Mouse (Mus musculus): ENCODE results near the gene Rps21. TPM values are rescaled to one million over a fixed set of nuclear protein-coding genes. Genes with fewer than 3 reads are reported as not detected.
A peak's percentile ranks its signal among the peaks of the same experiment; 100 is the strongest.

Gene Rps21
- polyA plus RNA-seq, 1 experiment from 2014 or later: 478 TPM

GRCm38 (mm10) chr2:180218241-180218640 is 38.9 kb upstream of the Rps21 start:
- Histone ChIP-seq H3K4me3 (ENCODE audit: low read depth, low read length) (no peak overlapping the region), H3K9ac (ENCODE audit: low read length) (no peak overlapping the region), H3K27ac (ENCODE audit: low read depth, low read length) (no peak overlapping the region), H3K4me2 (ENCODE audit: low read depth) (no peak overlapping the region), H3K36me3 (ENCODE audit: control insufficient read depth, insufficient read depth, low read length) (no peaks in the 10 kb centered on the region), H3K4me1 (ENCODE audit: control insufficient read depth, insufficient read depth, low read length) (no peaks in the 10 kb centered on the region; the same call in 1 of the 2 replicates), H3K9me3 (ENCODE audit: control insufficient read depth, low read length) (no peaks in the 10 kb centered on the region), H3K27me3 (ENCODE audit: control insufficient read depth, insufficient read depth, low read length) (no peaks in the 10 kb centered on the region)
- WGBS: 75% methylated on average over 3 of the region's 3 CpGs
- ATAC-seq (ENCODE audit: insufficient read depth, low FRiP score, low TSS enrichment): no peak
- DNase-seq (ENCODE audit: low spot score): no peak

DNA sequence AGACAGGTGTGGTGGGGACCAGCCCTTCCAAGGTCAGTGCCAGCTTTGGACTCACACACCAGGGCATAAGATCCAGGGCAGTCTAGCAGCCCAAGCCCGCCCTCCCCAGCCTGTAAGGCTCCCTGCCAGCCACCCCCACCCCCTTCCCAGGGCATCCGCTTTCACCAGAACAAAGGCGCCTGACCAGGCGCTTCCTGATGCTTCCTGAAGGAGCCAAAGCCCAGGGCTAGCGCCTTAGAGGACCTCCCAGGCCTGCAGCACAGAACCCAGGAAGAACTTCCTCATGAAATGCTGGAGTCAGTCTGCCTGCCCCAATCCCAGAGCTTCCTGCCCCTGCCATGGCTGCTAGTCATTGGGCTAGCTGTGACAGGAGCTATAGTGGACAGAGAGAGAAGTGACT is 38.5 kb upstream of the Rps21 start:
- Histone ChIP-seq H3K4me3 (ENCODE audit: low read depth, low read length) (no peak overlapping the region), H3K4me2 (ENCODE audit: low read depth) (no peak overlapping the region), H3K27ac (ENCODE audit: low read depth, low read length) (no peak overlapping the region), H3K9me3 (ENCODE audit: control insufficient read depth, low read length) (no peaks in the 10 kb centered on the region), H3K9ac (ENCODE audit: low read length) (no peak overlapping the region; the same call in 1 of the 2 replicates), H3K27me3 (ENCODE audit: control insufficient read depth, insufficient read depth, low read length) (0 out of 2 replicates have a peak, but pooled peaks cover 2% of the 10 kb centered on the region), H3K4me1 (ENCODE audit: control insufficient read depth, insufficient read depth, low read length) (no peaks in the 10 kb centered on the region; the same call in 1 of the 2 replicates), H3K36me3 (ENCODE audit: control insufficient read depth, insufficient read depth, low read length) (no peaks in the 10 kb centered on the region)
- no peak for DNase-seq (ENCODE audit: low spot score)
- no peak for ATAC-seq (ENCODE audit: insufficient read depth, low FRiP score, low TSS enrichment)
- 46% methylated on average over 5 of the region's 5 CpGs for WGBS

DNA sequence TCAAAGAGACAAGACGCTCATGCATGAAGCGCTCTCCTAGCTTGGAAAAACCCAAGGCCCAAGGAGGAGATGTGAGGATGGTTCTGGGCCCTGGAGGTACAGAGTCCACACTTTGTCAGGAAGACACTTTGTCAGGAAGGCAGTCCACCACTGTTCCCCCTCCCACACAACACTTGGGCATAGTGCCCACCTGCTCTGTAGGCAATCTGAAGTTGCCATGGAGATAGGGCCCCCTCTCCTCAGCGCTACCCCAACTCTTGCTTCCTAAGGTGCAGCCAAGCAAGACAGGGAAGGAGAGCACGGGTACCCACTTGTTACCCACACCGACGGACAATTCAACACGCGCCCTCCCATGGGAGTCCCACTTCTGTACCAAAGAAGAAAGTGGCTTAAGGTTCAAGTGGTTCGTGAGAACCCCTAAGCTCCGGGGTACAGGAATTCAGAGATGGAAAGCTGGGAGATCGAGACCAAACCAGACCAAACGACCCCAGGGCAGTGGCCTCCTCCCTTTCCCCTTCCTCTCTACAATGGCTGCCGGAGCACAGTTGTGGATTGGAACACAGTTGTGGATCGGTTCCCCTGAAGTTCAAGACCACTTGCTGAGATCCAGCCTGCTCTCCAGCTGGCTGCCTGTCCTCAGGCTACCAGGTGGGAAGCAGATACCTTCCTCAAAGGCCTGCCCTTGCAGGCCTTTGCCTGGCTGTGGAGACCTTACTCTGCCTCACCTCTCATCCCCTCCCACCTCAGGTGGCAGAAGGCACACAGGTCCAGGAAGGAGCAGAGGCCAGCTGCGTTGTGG is 37.8 kb upstream of the Rps21 start:
- ATAC-seq (ENCODE audit: insufficient read depth, low FRiP score, low TSS enrichment) (no peak), DNase-seq (ENCODE audit: low spot score) (no peak)
- Histone ChIP-seq H3K27ac (ENCODE audit: low read depth, low read length) (no peak overlapping the region), H3K9me3 (ENCODE audit: control insufficient read depth, low read length) (no peaks in the 10 kb centered on the region), H3K27me3 (ENCODE audit: control insufficient read depth, insufficient read depth, low read length) (peaks cover 4% of the 10 kb centered on the region; the same call in 1 of the 2 replicates), H3K36me3 (ENCODE audit: control insufficient read depth, insufficient read depth, low read length) (no peaks in the 10 kb centered on the region), H3K4me1 (ENCODE audit: control insufficient read depth, insufficient read depth, low read length) (no peaks in the 10 kb centered on the region; the same call in 1 of the 2 replicates), H3K9ac (ENCODE audit: low read length) (no peak overlapping the region; the same call in 1 of the 2 replicates), H3K4me2 (ENCODE audit: low read depth) (no peak overlapping the region), H3K4me3 (ENCODE audit: low read depth, low read length) (no peak overlapping the region)
- 83% methylated on average over 15 of the region's 15 CpGs for WGBS

- 81% methylated on average over 9 of the region's 9 CpGs for WGBS
- no peak overlapping the region for H3K9ac ChIP-seq (ENCODE audit: low read length)
- H3K27ac ChIP-seq (ENCODE audit: low read depth, low read length): no peak overlapping the region
- DNase-seq (ENCODE audit: low spot score) (no peak), ATAC-seq (ENCODE audit: insufficient read depth, low FRiP score, low TSS enrichment) (no peak)
- H3K4me2 ChIP-seq (ENCODE audit: low read depth): no peak overlapping the region
- H3K9me3 ChIP-seq (ENCODE audit: control insufficient read depth, low read length): no peaks in the 10 kb centered on the region
- peaks cover 6% of the 10 kb centered on the region; the same call in 1 of the 2 replicates for H3K4me1 ChIP-seq (ENCODE audit: control insufficient read depth, insufficient read depth, low read length)
- no peaks in the 10 kb centered on the region for H3K36me3 ChIP-seq (ENCODE audit: control insufficient read depth, insufficient read depth, low read length)
- H3K4me3 ChIP-seq (ENCODE audit: low read depth, low read length): no peak overlapping the region
- peaks cover 12% of the 10 kb centered on the region for H3K27me3 ChIP-seq (ENCODE audit: control insufficient read depth, insufficient read depth, low read length)
Observed at GRCm38 (mm10) chr2:180220165-180220564, 37.0 kb upstream of the Rps21 start.

- WGBS: 93% methylated on average over 9 of the region's 9 CpGs
- peaks cover 17% of the 10 kb centered on the region for H3K27me3 ChIP-seq (ENCODE audit: control insufficient read depth, insufficient read depth, low read length)
- H3K27ac ChIP-seq (ENCODE audit: low read depth, low read length): no peak overlapping the region
- DNase-seq (ENCODE audit: low spot score) (no peak), ATAC-seq (ENCODE audit: insufficient read depth, low FRiP score, low TSS enrichment) (no peak)
- H3K36me3 ChIP-seq (ENCODE audit: control insufficient read depth, insufficient read depth, low read length): no peaks in the 10 kb centered on the region
- no peak overlapping the region for H3K9ac ChIP-seq (ENCODE audit: low read length)
- H3K4me1 ChIP-seq (ENCODE audit: control insufficient read depth, insufficient read depth, low read length): peaks cover 13% of the 10 kb centered on the region
- no peak overlapping the region for H3K4me2 ChIP-seq (ENCODE audit: low read depth)
- H3K9me3 ChIP-seq (ENCODE audit: control insufficient read depth, low read length): no peaks in the 10 kb centered on the region
- H3K4me3 ChIP-seq (ENCODE audit: low read depth, low read length): no peak overlapping the region
Observed at GRCm38 (mm10) chr2:180221051-180221450, 36.1 kb upstream of the Rps21 start.

- H3K27me3 ChIP-seq (ENCODE audit: control insufficient read depth, insufficient read depth, low read length): peaks cover 17% of the 10 kb centered on the region
- H3K4me1 ChIP-seq (ENCODE audit: control insufficient read depth, insufficient read depth, low read length): peaks cover 21% of the 10 kb centered on the region
- H3K4me3 ChIP-seq (ENCODE audit: low read depth, low read length): no peak overlapping the region
- DNase-seq (ENCODE audit: low spot score) (peak; percentile 38), ATAC-seq (ENCODE audit: insufficient read depth, low FRiP score, low TSS enrichment) (no peak)
- 24% methylated on average over 6 of the region's 6 CpGs for WGBS
- no peak overlapping the region for H3K27ac ChIP-seq (ENCODE audit: low read depth, low read length)
- H3K4me2 ChIP-seq (ENCODE audit: low read depth): no peak overlapping the region
- no peaks in the 10 kb centered on the region for H3K9me3 ChIP-seq (ENCODE audit: control insufficient read depth, low read length)
- no peak overlapping the region for H3K9ac ChIP-seq (ENCODE audit: low read length)
- no peaks in the 10 kb centered on the region for H3K36me3 ChIP-seq (ENCODE audit: control insufficient read depth, insufficient read depth, low read length)
Observed at GRCm38 (mm10) chr2:180222250-180222649, 34.9 kb upstream of the Rps21 start.

- Histone ChIP-seq H3K4me3 (ENCODE audit: low read depth, low read length) (peak overlapping the region; percentile 57), H3K27me3 (ENCODE audit: control insufficient read depth, insufficient read depth, low read length) (peaks cover 17% of the 10 kb centered on the region), H3K4me2 (ENCODE audit: low read depth) (peak overlapping the region; percentile 99), H3K4me1 (ENCODE audit: control insufficient read depth, insufficient read depth, low read length) (peaks cover 27% of the 10 kb centered on the region), H3K9me3 (ENCODE audit: control insufficient read depth, low read length) (no peaks in the 10 kb centered on the region), H3K36me3 (ENCODE audit: control insufficient read depth, insufficient read depth, low read length) (no peaks in the 10 kb centered on the region), H3K27ac (ENCODE audit: low read depth, low read length) (no peak overlapping the region), H3K9ac (ENCODE audit: low read length) (no peak overlapping the region; the same call in 1 of the 2 replicates)
- no peak for ATAC-seq (ENCODE audit: insufficient read depth, low FRiP score, low TSS enrichment)
- WGBS: 0% methylated on average over 11 of the region's 13 CpGs
- DNase-seq (ENCODE audit: low spot score): no peak
Observed at GRCm38 (mm10) chr2:180224647-180225043, 32.5 kb upstream of the Rps21 start.

- no peaks in the 10 kb centered on the region for H3K36me3 ChIP-seq (ENCODE audit: control insufficient read depth, insufficient read depth, low read length)
- peaks cover 17% of the 10 kb centered on the region for H3K27me3 ChIP-seq (ENCODE audit: control insufficient read depth, insufficient read depth, low read length)
- H3K4me2 ChIP-seq (ENCODE audit: low read depth): peak overlapping the region; percentile 99
- under 1% methylated on average over 55 of the region's 55 CpGs for WGBS
- H3K4me1 ChIP-seq (ENCODE audit: control insufficient read depth, insufficient read depth, low read length): peaks cover 27% of the 10 kb centered on the region
- ATAC-seq (ENCODE audit: insufficient read depth, low FRiP score, low TSS enrichment) (peak; percentile 0; the same call in 1 of the 2 replicates), DNase-seq (ENCODE audit: low spot score) (peak; percentile 46)
- H3K4me3 ChIP-seq (ENCODE audit: low read depth, low read length): peak overlapping the region; percentile 57
- H3K9ac ChIP-seq (ENCODE audit: low read length): peak overlapping the region; percentile 60
- no peak overlapping the region for H3K27ac ChIP-seq (ENCODE audit: low read depth, low read length)
- no peaks in the 10 kb centered on the region for H3K9me3 ChIP-seq (ENCODE audit: control insufficient read depth, low read length)
Observed at GRCm38 (mm10) chr2:180225044-180225761, 32.0 kb upstream of the Rps21 start.
